ENCODE assay signal across 18 mouse cellular contexts in genomic region chr1:23418059-23418458, GRCm38 (mm10).
"Had no signal": no experiment of that assay in that cellular context is flagged by ENCODE, and none has a peak within 500 bp of the region (broad histone marks: within the 10 kb centered on the region; RNA-seq: fewer than 3 reads in every experiment).

No protein-coding gene starts in this region.

- H3K27ac ChIP-seq: limb, embryonic 15.5 days; neural tube, embryonic 13.5 days; stomach, embryonic 15.5 days had no signal

- ATAC-seq: hindbrain, embryonic 16.5 days; inflammation-experienced regulatory T-cells, adult 6 months; intestine, postnatal 0 days; midbrain, embryonic 16.5 days had no signal

- H3K4me2 ChIP-seq: limb, embryonic 15.5 days; midbrain, embryonic 11.5 days; neural tube, embryonic 13.5 days; stomach, embryonic 15.5 days had no signal

- H3K9me3 ChIP-seq: limb, embryonic 15.5 days; megakaryocyte, embryonic 14.5 days; neural tube, embryonic 13.5 days; stomach, embryonic 15.5 days had no signal

- H3K36me3 ChIP-seq: limb, embryonic 15.5 days; neural tube, embryonic 13.5 days; stomach, embryonic 15.5 days had no signal

- H3K4me3 ChIP-seq: limb, embryonic 15.5 days; megakaryocyte, embryonic 14.5 days; neural tube, embryonic 13.5 days; stomach, embryonic 15.5 days had no signal

- H3K27me3 ChIP-seq: limb, embryonic 15.5 days; megakaryocyte, embryonic 14.5 days; neural tube, embryonic 13.5 days; stomach, embryonic 15.5 days had no signal

- H3K9ac ChIP-seq: limb, embryonic 15.5 days; neural tube, embryonic 13.5 days; stomach, embryonic 15.5 days had no signal

- DNase-seq: kidney, adult 8-10 months; kidney, postnatal 25 days; layer of hippocampus, adult 9-11 months; layer of hippocampus, postnatal 36 days; lung, postnatal 4 days; retina, postnatal 1 day; right cerebral cortex, postnatal 4 days; spleen, adult 18-20 months; thymus, postnatal 36 days had no signal

- H3K4me1 ChIP-seq: limb, embryonic 15.5 days; neural tube, embryonic 13.5 days; stomach, embryonic 15.5 days had no signal
